8 mouse cellular contexts compared by ENCODE assay signal in the genomic region with DNA sequence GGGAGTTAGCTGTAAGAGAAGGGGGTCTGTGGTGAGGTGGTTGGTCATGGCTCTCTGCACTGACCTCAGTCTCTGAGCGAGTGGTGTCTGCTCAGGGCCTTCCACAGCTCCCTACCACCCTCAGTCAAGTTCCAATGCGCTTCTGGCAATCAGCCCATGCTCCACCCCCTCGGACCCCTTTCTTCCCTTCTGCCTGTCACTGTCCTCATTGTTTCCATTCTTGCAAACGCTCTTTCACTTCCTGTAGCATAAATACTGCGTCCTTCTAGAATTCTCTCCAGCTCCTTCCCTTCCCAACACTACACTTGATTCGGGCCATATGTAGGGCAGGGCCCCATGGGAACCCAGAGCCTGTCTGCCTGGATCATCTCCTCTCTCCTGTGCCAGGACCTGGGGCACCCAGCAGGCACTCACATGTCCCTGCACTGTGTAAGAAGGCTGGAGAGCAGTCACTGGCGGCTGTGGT. TPM values are rescaled to one million over a fixed set of nuclear protein-coding genes. Genes with fewer than 3 reads are reported as not detected.
DNase-seq lines count a peak whose midpoint lies in the region; ATAC-seq and TF ChIP-seq lines count a peak whose summit lies in the region.

No protein-coding gene starts in this region.

- ATAC-seq in forebrain, embryonic 15.5 days (replicated peaks), result peak; percentile 74
- ATAC-seq in limb, embryonic 12.5 days (ENCODE audit: insufficient number of reproducible peaks, insufficient read depth, low FRiP score, low TSS enrichment, low read depth), result peak; percentile 71

- H3K27me3 ChIP-seq in forebrain, embryonic 15.5 days, result no peaks in the 10 kb centered on the region
- H3K27me3 ChIP-seq in limb, embryonic 12.5 days, result peaks cover 5% of the 10 kb centered on the region

- no peak for TF ChIP-seq CTCF in brain, embryonic 14.5 days (IDR thresholded peaks at IDR 0.05; ENCODE audit: borderline replicate concordance, extremely low read depth, insufficient read depth, insufficient read length)

- H3K36me3 ChIP-seq in forebrain, embryonic 15.5 days, result no peaks in the 10 kb centered on the region
- no peaks in the 10 kb centered on the region for H3K36me3 ChIP-seq in limb, embryonic 12.5 days

- no peak for TF ChIP-seq POLR2A in brain, embryonic 14.5 days (IDR thresholded peaks at IDR 0.05; ENCODE audit: borderline replicate concordance, extremely low read depth, insufficient read depth, insufficient read length, poor library complexity, severe bottlenecking)

- peak overlapping the region; percentile 29 for H3K4me3 ChIP-seq in forebrain, embryonic 15.5 days
- 0 out of 2 replicates have a peak overlapping the region, but pooled peaks have one; percentile 6 for H3K4me3 ChIP-seq in limb, embryonic 12.5 days (replicated peaks)

- peak overlapping the region; percentile 33; the same call in 1 of the 2 replicates for H3K9ac ChIP-seq in forebrain, embryonic 15.5 days (replicated peaks)
- H3K9ac ChIP-seq in limb, embryonic 12.5 days (replicated peaks), result no peak overlapping the region

- 0 out of 2 replicates have a peak overlapping the region, but pooled peaks have one; percentile 27 for H3K27ac ChIP-seq in forebrain, embryonic 15.5 days (replicated peaks)
- H3K27ac ChIP-seq in limb, embryonic 12.5 days, result no peak overlapping the region

- H3K9me3 ChIP-seq in forebrain, embryonic 15.5 days, result no peaks in the 10 kb centered on the region
- H3K9me3 ChIP-seq in limb, embryonic 12.5 days, result no peaks in the 10 kb centered on the region

- H3K4me1 ChIP-seq in forebrain, embryonic 15.5 days, result peaks cover 8% of the 10 kb centered on the region
- H3K4me1 ChIP-seq in limb, embryonic 12.5 days (replicated peaks), result peaks cover 8% of the 10 kb centered on the region

- DNase-seq in embryo, embryonic 10.5 days (ENCODE audit: low spot score), result peak; percentile 16
- no peak for DNase-seq in embryo, embryonic 10 days (ENCODE audit: low spot score)
- DNase-seq in brain, embryonic 14.5 days (ENCODE audit: low read depth), result peak; percentile 72
- DNase-seq in retina, postnatal 1 day, result peak; percentile 87
- no peak for DNase-seq in urinary bladder, adult 2 months (ENCODE audit: low spot score)
- DNase-seq in thymus, postnatal 25 days, result no peak

- H3K4me2 ChIP-seq in forebrain, embryonic 15.5 days (replicated peaks), result peak overlapping the region; percentile 48
- H3K4me2 ChIP-seq in limb, embryonic 12.5 days, result peak overlapping the region; percentile 50

- WGBS in forebrain, embryonic 15.5 days, result 16% methylated on average over 7 of the region's 7 CpGs
- 40% methylated on average over 7 of the region's 7 CpGs for WGBS in limb, embryonic 12.5 days

RNA-seq across cellular contexts. Expression of a gene that starts 12.9 kb away (rescaled TPM):
- polyA plus RNA-seq in brain, embryonic 14.5 days (2012; rRNA removed), result 118 and 126 TPM in 2 replicates
- 66.6 and 97.0 TPM in 2 replicates for polyA plus RNA-seq in forebrain, embryonic 15.5 days (2015; fragmentation: Nextera tagmentation; extraction: Ambion mirVana)
- polyA plus RNA-seq in limb, embryonic 12.5 days (2016; fragmentation: Nextera tagmentation; extraction: Ambion mirVana), result 65.7 and 72.3 TPM in 2 replicates
- polyA plus RNA-seq in urinary bladder, adult 2 months (2012; rRNA removed), result 65.2 and 77.8 TPM in 2 replicates

Comparison
In these comparisons a context has a peak if more than half of its experiments do, and no peak if none do; other contexts are left out.
1. DNase-seq: peak in embryo, embryonic 10.5 days (single experiment), brain, embryonic 14.5 days (single experiment) and retina, postnatal 1 day (single experiment); none in embryo, embryonic 10 days (single experiment), urinary bladder, adult 2 months (single experiment) and thymus, postnatal 25 days (single experiment).